Mouse (Mus musculus) embryonic fibroblast, embryonic 13.5 days (primary cell): ENCODE results near the gene Rps26. TPM values are rescaled to one million over a fixed set of nuclear protein-coding genes. Genes with fewer than 3 reads are reported as not detected.

Experiments used
- H3K27ac ChIP-seq: 2 replicates; pipeline ENCODE4 v1.5.1; 2012; ENCODE audit warnings: low read length, control low read depth, inconsistent platforms; ENCODE audit not compliant: insufficient read depth
- H3K4me1 ChIP-seq: 2 replicates; pipeline ENCODE4 v1.6.1; 2011; ENCODE audit warnings: low read length; ENCODE audit not compliant: control insufficient read depth, insufficient read depth
- H3K4me3 ChIP-seq: 2 replicates; pipeline ENCODE4 v1.5.1; 2011; ENCODE audit warnings: mild to moderate bottlenecking, control low read depth, low read length; ENCODE audit not compliant: insufficient read depth
- CTCF ChIP-seq: IDR thresholded peaks from 2 replicates; pipeline ENCODE4 v1.5.1; 2011; ENCODE audit warnings: mild to moderate bottlenecking, control low read depth, low read length, moderate library complexity, borderline replicate concordance; ENCODE audit not compliant: insufficient read depth
- POLR2A ChIP-seq: IDR thresholded peaks from 2 replicates; pipeline ENCODE4 v1.6.1; 2011; ENCODE audit warnings: low read depth, mild to moderate bottlenecking, control low read depth, low read length, moderate library complexity
- polyA plus RNA-seq: library from polyadenylated mRNA; stranded (reverse); fragments of >200 nt; gene quantifications from 2 replicates; pipeline ENCODE4 v1.2.4, GENCODE M21; 2011; ENCODE audit warnings: low read depth; ENCODE audit not compliant: missing spikeins, insufficient read length

Rps26 gene
- polyA plus RNA-seq, 1 experiment, result 1,073 TPM

- TF ChIP-seq POLR2A (no peak), CTCF (no peak)
- Histone ChIP-seq H3K4me1 (no peaks in the 10 kb centered on the region; the same call in 1 of the 2 replicates), H3K27ac (no peak overlapping the region), H3K4me3 (no peak overlapping the region)
Observed at GRCm38 (mm10) chr10:128663441-128664220, 37.1 kb upstream of the Rps26 start.

- TF ChIP-seq CTCF (no peak), POLR2A (no peak)
- no peak overlapping the region for H3K4me3 ChIP-seq
Observed at GRCm38 (mm10) chr10:128662465-128662864, 35.9 kb upstream of the Rps26 start.

GRCm38 (mm10) chr10:128659490-128659889, 32.9 kb upstream of the Rps26 start:
- TF ChIP-seq POLR2A (no peak), CTCF (no peak)
- no peak overlapping the region for H3K4me3 ChIP-seq
- no peak overlapping the region for H3K27ac ChIP-seq
- no peaks in the 10 kb centered on the region; the same call in 1 of the 2 replicates for H3K4me1 ChIP-seq

More at GRCm38 (mm10) chr10:128662465-128662864, 35.9 kb upstream of the Rps26 start:
- Histone ChIP-seq H3K4me1 (no peaks in the 10 kb centered on the region; the same call in 1 of the 2 replicates), H3K27ac (no peak overlapping the region)

- Histone ChIP-seq H3K4me1 (no peaks in the 10 kb centered on the region; the same call in 1 of the 2 replicates), H3K27ac (no peak overlapping the region), H3K4me3 (no peak overlapping the region)
- TF ChIP-seq CTCF (no peak), POLR2A (no peak)
Observed at GRCm38 (mm10) chr10:128657844-128658243, 31.3 kb upstream of the Rps26 start.

GRCm38 (mm10) chr10:128656731-128657130, 30.2 kb upstream of the Rps26 start:
- Histone ChIP-seq H3K4me3 (no peak overlapping the region), H3K4me1 (no peaks in the 10 kb centered on the region; the same call in 1 of the 2 replicates), H3K27ac (no peak overlapping the region)
- no peak for TF ChIP-seq CTCF
- TF ChIP-seq POLR2A, result no peak

GRCm38 (mm10) chr10:128655254-128655653, 28.7 kb upstream of the Rps26 start:
- H3K4me1 ChIP-seq, result no peaks in the 10 kb centered on the region; the same call in 1 of the 2 replicates
- H3K4me3 ChIP-seq, result no peak overlapping the region
- TF ChIP-seq CTCF (no peak), POLR2A (no peak)
- no peak overlapping the region for H3K27ac ChIP-seq

GRCm38 (mm10) chr10:128653866-128654265, 27.3 kb upstream of the Rps26 start:
- no peaks in the 10 kb centered on the region for H3K4me1 ChIP-seq
- no peak overlapping the region for H3K4me3 ChIP-seq
- H3K27ac ChIP-seq, result no peak overlapping the region
- TF ChIP-seq POLR2A (no peak), CTCF (no peak)

GRCm38 (mm10) chr10:128646139-128647089, 19.9 kb upstream of the Rps26 start:
- TF ChIP-seq CTCF (no peak), POLR2A (no peak)
- no peaks in the 10 kb centered on the region for H3K4me1 ChIP-seq
- no peak overlapping the region for H3K27ac ChIP-seq
- no peak overlapping the region for H3K4me3 ChIP-seq

- TF ChIP-seq POLR2A (peak; percentile 37; the same call in 1 of the 2 replicates), CTCF (no peak)
- H3K4me3 ChIP-seq, result peak within 1 kb of the TSS; percentile 21
- H3K4me1 ChIP-seq, result no peaks in the 10 kb centered on the region
- H3K27ac ChIP-seq, result no peak within 1 kb of the TSS
Observed at GRCm38 (mm10) chr10:128645111-128646011, 18.8 kb upstream of the Rps26 start, which contains the start of gene Ikzf4. TSS of gene Ikzf4 (minus strand) at chr10:128645991.
